Mouse (Mus musculus): Measurements from ENCODE around the gene Kxd1. TPM values are rescaled to one million over a fixed set of nuclear protein-coding genes. Genes with fewer than 3 reads are reported as not detected.

Gene Kxd1
- polyA plus RNA-seq, 1 experiment from 2014 or later: 29.0 TPM

- Histone ChIP-seq H3K4me2 (ENCODE audit: low read depth, low read length) (no peak overlapping the region), H3K9me3 (replicated peaks; ENCODE audit: control insufficient read depth, low read length) (no peaks in the 10 kb centered on the region), H3K27me3 (ENCODE audit: control insufficient read depth, insufficient read depth, low read depth, low read length) (no peaks in the 10 kb centered on the region), H3K36me3 (ENCODE audit: control insufficient read depth, insufficient read depth) (no peaks in the 10 kb centered on the region), H3K4me1 (ENCODE audit: control insufficient read depth, low read depth, low read length) (peaks cover 72% of the 10 kb centered on the region), H3K27ac (ENCODE audit: low read length) (no peak overlapping the region), H3K4me3 (ENCODE audit: low read depth, low read length) (no peak overlapping the region), H3K9ac (ENCODE audit: low read depth, low read length) (no peak overlapping the region)
- WGBS (ENCODE audit: insufficient replicate concordance): 55% methylated on average over 3 of the region's 3 CpGs
- ATAC-seq (ENCODE audit: low read depth): no peak
Observed at GRCm38 (mm10) chr8:70562802-70563201, 35.0 kb upstream of the Kxd1 start.

- Histone ChIP-seq H3K36me3 (ENCODE audit: control insufficient read depth, insufficient read depth) (no peaks in the 10 kb centered on the region), H3K27me3 (ENCODE audit: control insufficient read depth, insufficient read depth, low read depth, low read length) (no peaks in the 10 kb centered on the region), H3K4me1 (ENCODE audit: control insufficient read depth, low read depth, low read length) (peaks cover 81% of the 10 kb centered on the region), H3K27ac (ENCODE audit: low read length) (peak overlapping the region; percentile 5; the same call in 1 of the 2 replicates), H3K4me2 (ENCODE audit: low read depth, low read length) (no peak overlapping the region), H3K4me3 (ENCODE audit: low read depth, low read length) (no peak overlapping the region), H3K9ac (ENCODE audit: low read depth, low read length) (0 out of 2 replicates have a peak overlapping the region, but pooled peaks have one; percentile 7), H3K9me3 (replicated peaks; ENCODE audit: control insufficient read depth, low read length) (no peaks in the 10 kb centered on the region)
- peak; percentile 22; the same call in 1 of the 2 replicates for ATAC-seq (ENCODE audit: low read depth)
- WGBS (ENCODE audit: insufficient replicate concordance): 50% methylated on average over 7 of the region's 7 CpGs
Observed at GRCm38 (mm10) chr8:70561809-70562535, 34.2 kb upstream of the Kxd1 start.

- no peaks in the 10 kb centered on the region for H3K27me3 ChIP-seq (ENCODE audit: control insufficient read depth, insufficient read depth, low read depth, low read length)
- peak overlapping the region; percentile 5; the same call in 1 of the 2 replicates for H3K27ac ChIP-seq (ENCODE audit: low read length)
- no peaks in the 10 kb centered on the region for H3K9me3 ChIP-seq (replicated peaks; ENCODE audit: control insufficient read depth, low read length)
- ATAC-seq (ENCODE audit: low read depth): no peak
- no peak overlapping the region for H3K4me2 ChIP-seq (ENCODE audit: low read depth, low read length)
- 30% methylated on average over 4 of the region's 4 CpGs for WGBS (ENCODE audit: insufficient replicate concordance)
- H3K36me3 ChIP-seq (ENCODE audit: control insufficient read depth, insufficient read depth): no peaks in the 10 kb centered on the region; the same call in 1 of the 2 replicates
- no peak overlapping the region for H3K9ac ChIP-seq (ENCODE audit: low read depth, low read length)
- H3K4me3 ChIP-seq (ENCODE audit: low read depth, low read length): no peak overlapping the region
- peaks cover 85% of the 10 kb centered on the region for H3K4me1 ChIP-seq (ENCODE audit: control insufficient read depth, low read depth, low read length)
Observed at GRCm38 (mm10) chr8:70561357-70561756, 33.6 kb upstream of the Kxd1 start.

GRCm38 (mm10) chr8:70560564-70560963 lies 32.8 kb upstream of the Kxd1 start:
- Histone ChIP-seq H3K36me3 (ENCODE audit: control insufficient read depth, insufficient read depth) (no peaks in the 10 kb centered on the region; the same call in 1 of the 2 replicates), H3K27ac (ENCODE audit: low read length) (peak overlapping the region; percentile 8; the same call in 1 of the 2 replicates), H3K4me3 (ENCODE audit: low read depth, low read length) (no peak overlapping the region), H3K4me1 (ENCODE audit: control insufficient read depth, low read depth, low read length) (peaks cover 85% of the 10 kb centered on the region), H3K27me3 (ENCODE audit: control insufficient read depth, insufficient read depth, low read depth, low read length) (no peaks in the 10 kb centered on the region), H3K4me2 (ENCODE audit: low read depth, low read length) (no peak overlapping the region), H3K9me3 (replicated peaks; ENCODE audit: control insufficient read depth, low read length) (no peaks in the 10 kb centered on the region), H3K9ac (ENCODE audit: low read depth, low read length) (no peak overlapping the region)
- WGBS (ENCODE audit: insufficient replicate concordance): 47% methylated on average over 3 of the region's 3 CpGs
- ATAC-seq (ENCODE audit: low read depth): no peak

GRCm38 (mm10) chr8:70560096-70560495 lies 32.3 kb upstream of the Kxd1 start:
- 0 out of 2 replicates have a peak, but pooled peaks have one; percentile 17 for ATAC-seq (ENCODE audit: low read depth)

GRCm38 (mm10) chr8:70558983-70559382 lies 31.2 kb upstream of the Kxd1 start:
- H3K4me1 ChIP-seq (ENCODE audit: control insufficient read depth, low read depth, low read length): peaks cover 79% of the 10 kb centered on the region
- H3K4me2 ChIP-seq (ENCODE audit: low read depth, low read length): no peak overlapping the region
- 58% methylated on average over 3 of the region's 3 CpGs for WGBS (ENCODE audit: insufficient replicate concordance)
- no peaks in the 10 kb centered on the region; the same call in 1 of the 2 replicates for H3K36me3 ChIP-seq (ENCODE audit: control insufficient read depth, insufficient read depth)
- H3K9me3 ChIP-seq (replicated peaks; ENCODE audit: control insufficient read depth, low read length): no peaks in the 10 kb centered on the region
- ATAC-seq (ENCODE audit: low read depth): no peak
- H3K27me3 ChIP-seq (ENCODE audit: control insufficient read depth, insufficient read depth, low read depth, low read length): no peaks in the 10 kb centered on the region
- no peak overlapping the region for H3K4me3 ChIP-seq (ENCODE audit: low read depth, low read length)
- no peak overlapping the region for H3K9ac ChIP-seq (ENCODE audit: low read depth, low read length)
- H3K27ac ChIP-seq (ENCODE audit: low read length): no peak overlapping the region

More at GRCm38 (mm10) chr8:70560096-70560495, 32.3 kb upstream of the Kxd1 start:
- Histone ChIP-seq H3K36me3 (ENCODE audit: control insufficient read depth, insufficient read depth) (no peaks in the 10 kb centered on the region; the same call in 1 of the 2 replicates), H3K9me3 (replicated peaks; ENCODE audit: control insufficient read depth, low read length) (no peaks in the 10 kb centered on the region), H3K27me3 (ENCODE audit: control insufficient read depth, insufficient read depth, low read depth, low read length) (no peaks in the 10 kb centered on the region), H3K4me2 (ENCODE audit: low read depth, low read length) (no peak overlapping the region), H3K9ac (ENCODE audit: low read depth, low read length) (no peak overlapping the region), H3K4me1 (ENCODE audit: control insufficient read depth, low read depth, low read length) (peaks cover 81% of the 10 kb centered on the region), H3K4me3 (ENCODE audit: low read depth, low read length) (no peak overlapping the region), H3K27ac (ENCODE audit: low read length) (no peak overlapping the region)
- 29% methylated on average over 2 of the region's 2 CpGs for WGBS (ENCODE audit: insufficient replicate concordance)

GRCm38 (mm10) chr8:70558334-70558733 lies 30.6 kb upstream of the Kxd1 start:
- Histone ChIP-seq H3K9me3 (replicated peaks; ENCODE audit: control insufficient read depth, low read length) (no peaks in the 10 kb centered on the region), H3K4me3 (ENCODE audit: low read depth, low read length) (no peak overlapping the region), H3K4me1 (ENCODE audit: control insufficient read depth, low read depth, low read length) (peaks cover 79% of the 10 kb centered on the region), H3K9ac (ENCODE audit: low read depth, low read length) (no peak overlapping the region), H3K36me3 (ENCODE audit: control insufficient read depth, insufficient read depth) (no peaks in the 10 kb centered on the region; the same call in 1 of the 2 replicates), H3K27me3 (ENCODE audit: control insufficient read depth, insufficient read depth, low read depth, low read length) (no peaks in the 10 kb centered on the region), H3K4me2 (ENCODE audit: low read depth, low read length) (no peak overlapping the region), H3K27ac (ENCODE audit: low read length) (peak overlapping the region; percentile 55)
- ATAC-seq (ENCODE audit: low read depth): no peak
- 21% methylated on average over 4 of the region's 4 CpGs for WGBS (ENCODE audit: insufficient replicate concordance)

- Histone ChIP-seq H3K27ac (ENCODE audit: low read length) (peak overlapping the region; percentile 86), H3K4me1 (ENCODE audit: control insufficient read depth, low read depth, low read length) (peaks cover 75% of the 10 kb centered on the region), H3K9me3 (replicated peaks; ENCODE audit: control insufficient read depth, low read length) (no peaks in the 10 kb centered on the region), H3K9ac (ENCODE audit: low read depth, low read length) (no peak overlapping the region), H3K27me3 (ENCODE audit: control insufficient read depth, insufficient read depth, low read depth, low read length) (no peaks in the 10 kb centered on the region), H3K4me3 (ENCODE audit: low read depth, low read length) (no peak overlapping the region), H3K36me3 (ENCODE audit: control insufficient read depth, insufficient read depth) (no peaks in the 10 kb centered on the region; the same call in 1 of the 2 replicates), H3K4me2 (ENCODE audit: low read depth, low read length) (no peak overlapping the region; the same call in 1 of the 2 replicates)
- WGBS (ENCODE audit: insufficient replicate concordance): 57% methylated on average over 4 of the region's 4 CpGs
- ATAC-seq (ENCODE audit: low read depth): peak; percentile 74
Observed at GRCm38 (mm10) chr8:70555079-70555747, 27.5 kb upstream of the Kxd1 start.

GRCm38 (mm10) chr8:70553740-70554139 lies 26.0 kb upstream of the Kxd1 start:
- ATAC-seq (ENCODE audit: low read depth): 0 out of 2 replicates have a peak, but pooled peaks have one; percentile 16

More at GRCm38 (mm10) chr8:70553740-70554139, 26.0 kb upstream of the Kxd1 start:
- Histone ChIP-seq H3K9ac (ENCODE audit: low read depth, low read length) (no peak overlapping the region), H3K4me3 (ENCODE audit: low read depth, low read length) (no peak overlapping the region), H3K4me2 (ENCODE audit: low read depth, low read length) (no peak overlapping the region), H3K36me3 (ENCODE audit: control insufficient read depth, insufficient read depth) (no peaks in the 10 kb centered on the region; the same call in 1 of the 2 replicates), H3K27ac (ENCODE audit: low read length) (peak overlapping the region; percentile 57), H3K9me3 (replicated peaks; ENCODE audit: control insufficient read depth, low read length) (no peaks in the 10 kb centered on the region), H3K4me1 (ENCODE audit: control insufficient read depth, low read depth, low read length) (peaks cover 66% of the 10 kb centered on the region), H3K27me3 (ENCODE audit: control insufficient read depth, insufficient read depth, low read depth, low read length) (no peaks in the 10 kb centered on the region)
